Mouse (Mus musculus) hindbrain, embryonic 13.5 days (tissue): ENCODE data around the gene Pak7. TPM values are rescaled to one million over a fixed set of nuclear protein-coding genes. Genes with fewer than 3 reads are reported as not detected.

ENCODE experiments used
- ATAC-seq: fragments of 200-750 bp; cut with Nextera tagmentation; 2 replicates; pipeline ENCODE4 v1.8.0; 2017; ENCODE audit warnings: moderate TSS enrichment; ENCODE audit not compliant: low FRiP score
- H3K27ac ChIP-seq: fragments of 300-500 bp; sonication (generic); 2 replicates; pipeline ENCODE4 v1.5.1; 2015; ENCODE audit warnings: inconsistent platforms, mild to moderate bottlenecking, moderate library complexity
- H3K27me3 ChIP-seq: fragments of 300-500 bp; sonication (generic); 2 replicates; pipeline ENCODE4 v1.6.1; 2015; ENCODE audit warnings: mild to moderate bottlenecking, inconsistent platforms
- H3K36me3 ChIP-seq: fragments of 300-500 bp; sonication (generic); 2 replicates; pipeline ENCODE4 v1.6.1; 2015; ENCODE audit warnings: mild to moderate bottlenecking, inconsistent platforms
- H3K4me1 ChIP-seq: fragments of 300-500 bp; sonication (generic); replicated peaks from 2 replicates; pipeline ENCODE4 v1.6.1; 2015; ENCODE audit warnings: inconsistent platforms
- H3K4me2 ChIP-seq: fragments of 300-500 bp; sonication (generic); 2 replicates; pipeline ENCODE4 v1.6.1; 2015; ENCODE audit warnings: inconsistent platforms, mild to moderate bottlenecking, moderate library complexity
- H3K4me3 ChIP-seq: fragments of 300-500 bp; sonication (generic); 2 replicates; pipeline ENCODE4 v1.5.1; 2015; ENCODE audit warnings: mild to moderate bottlenecking, inconsistent platforms
- H3K9ac ChIP-seq: fragments of 300-500 bp; sonication (generic); 2 replicates; pipeline ENCODE4 v1.6.1; 2015; ENCODE audit warnings: mild to moderate bottlenecking, inconsistent platforms
- H3K9me3 ChIP-seq: fragments of 300-500 bp; sonication (generic); 2 replicates; pipeline ENCODE4 v1.6.1; 2016; ENCODE audit warnings: inconsistent platforms
- WGBS: fragments of 180-500 bp; shearing (Covaris S2); methylation state at CpG from one replicate; pipeline ENCODE4 v1.1.7; 2015; 5-methylcytosine and 5-hydroxymethylcytosine counted together
- polyA plus RNA-seq: library from polyadenylated mRNA; unstranded; fragments of >200 nt; fragmentation: Nextera tagmentation; extraction: Ambion mirVana; gene quantifications from 2 replicates; pipeline ENCODE4 v1.2.1, GENCODE M21; 2015

The Pak7 gene
- polyA plus RNA-seq, 1 experiment from 2014 or later, result 35.6 TPM

DNA sequence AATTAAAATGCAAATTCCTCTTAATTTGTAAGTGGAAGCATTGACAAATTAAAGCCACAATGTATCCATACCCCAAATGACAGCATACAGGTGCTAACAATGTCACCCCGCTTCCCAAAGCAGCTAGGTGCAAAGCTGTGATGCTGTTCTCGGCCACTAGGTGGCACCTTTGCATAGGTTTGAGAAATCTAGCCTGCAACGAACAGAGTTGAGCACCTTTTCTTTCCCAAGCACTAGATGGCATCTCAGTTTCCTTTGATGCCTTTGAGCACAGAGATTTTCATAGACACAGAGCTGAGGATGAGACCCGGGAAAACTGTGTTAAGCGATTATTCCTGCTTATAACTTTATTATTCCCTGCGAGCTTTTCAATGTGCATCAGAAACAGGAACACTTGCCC lies 238.8 kb downstream of the Pak7 start:
- Histone ChIP-seq H3K4me1 (peaks cover 11% of the 10 kb centered on the region; the same call in 1 of the 2 replicates), H3K4me3 (no peak overlapping the region), H3K27ac (no peak overlapping the region), H3K27me3 (no peaks in the 10 kb centered on the region), H3K9me3 (no peaks in the 10 kb centered on the region), H3K4me2 (peak overlapping the region; percentile 18; the same call in 1 of the 2 replicates), H3K9ac (no peak overlapping the region), H3K36me3 (no peaks in the 10 kb centered on the region)
- 6% methylated on average over 6 of the region's 6 CpGs for WGBS
- ATAC-seq, result peak; percentile 92

DNA sequence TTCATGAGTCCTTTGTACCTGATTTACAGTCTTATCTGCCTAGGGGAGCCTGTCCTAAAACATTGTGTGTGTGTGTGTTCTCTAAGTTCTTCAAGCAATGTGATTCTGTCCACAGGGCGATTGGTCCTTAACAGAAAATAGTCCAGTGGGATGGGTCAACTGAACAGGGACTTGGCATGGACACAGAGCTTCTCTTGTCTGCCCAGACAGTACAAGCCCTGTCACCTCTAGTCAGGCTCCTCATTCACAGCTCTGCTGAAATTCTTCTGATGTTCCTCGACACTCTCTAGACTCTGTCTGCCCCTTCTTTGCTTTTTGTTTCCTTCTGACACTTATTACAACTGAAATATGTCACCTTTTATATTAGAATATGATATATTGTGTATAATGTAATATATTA lies 247.0 kb downstream of the Pak7 start:
- H3K4me3 ChIP-seq, result no peak overlapping the region
- H3K27me3 ChIP-seq, result no peaks in the 10 kb centered on the region
- H3K9me3 ChIP-seq, result no peaks in the 10 kb centered on the region
- 70% methylated on average over 2 of the region's 2 CpGs for WGBS
- peaks cover 8% of the 10 kb centered on the region; the same call in 1 of the 2 replicates for H3K4me1 ChIP-seq
- H3K36me3 ChIP-seq, result no peaks in the 10 kb centered on the region
- H3K4me2 ChIP-seq, result no peak overlapping the region
- H3K27ac ChIP-seq, result no peak overlapping the region
- ATAC-seq, result no peak
- no peak overlapping the region for H3K9ac ChIP-seq

DNA sequence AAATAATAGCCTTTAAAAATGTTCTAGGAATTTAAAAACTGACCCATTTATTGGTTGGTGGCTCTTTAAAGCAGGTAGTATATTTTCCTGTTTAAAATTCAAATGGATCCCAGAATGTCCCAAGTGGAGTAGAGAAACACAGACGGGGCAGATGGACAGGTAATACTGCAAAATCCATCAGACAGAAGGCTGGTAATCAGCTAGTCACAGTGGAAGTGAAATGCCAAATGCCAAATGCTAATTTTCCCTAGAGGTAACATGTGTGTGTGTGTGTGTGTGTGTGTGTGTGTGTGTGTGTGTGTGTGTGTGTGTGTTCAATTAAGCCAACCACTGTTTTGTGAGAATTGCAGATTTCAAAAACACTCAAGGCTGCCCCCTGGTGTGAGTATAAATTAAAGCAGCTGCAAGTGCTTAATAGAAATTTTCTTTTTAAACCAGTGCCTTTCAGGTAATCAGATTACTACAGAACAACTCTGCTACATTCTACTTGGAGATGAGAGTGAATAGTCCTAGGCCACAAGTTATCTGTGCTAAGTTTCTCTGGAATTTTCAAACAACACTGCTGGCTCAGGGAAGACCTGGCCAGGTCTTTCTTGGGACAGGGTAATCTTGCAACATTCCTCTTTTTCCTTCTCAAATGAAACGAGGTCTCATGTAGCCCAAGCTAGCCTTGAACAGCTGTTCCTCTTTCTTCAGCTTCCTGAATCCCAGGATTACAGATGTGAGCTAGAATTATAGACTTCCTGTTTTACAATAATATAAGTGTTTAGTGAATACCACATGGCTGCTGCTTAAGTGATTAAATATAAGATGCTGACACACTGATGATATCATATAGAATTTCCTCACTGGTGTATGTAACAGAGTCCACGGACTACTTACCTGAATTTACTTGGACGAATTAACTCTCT lies 248.4 kb downstream of the Pak7 start:
- H3K9me3 ChIP-seq, result no peaks in the 10 kb centered on the region
- H3K9ac ChIP-seq, result no peak overlapping the region
- peak; percentile 61; the same call in 1 of the 2 replicates for ATAC-seq
- peak overlapping the region; percentile 66 for H3K27ac ChIP-seq
- 57% methylated on average over 4 of the region's 4 CpGs for WGBS
- H3K4me3 ChIP-seq, result no peak overlapping the region
- H3K36me3 ChIP-seq, result no peaks in the 10 kb centered on the region
- peaks cover 8% of the 10 kb centered on the region; the same call in 1 of the 2 replicates for H3K4me1 ChIP-seq
- no peak overlapping the region for H3K4me2 ChIP-seq
- H3K27me3 ChIP-seq, result no peaks in the 10 kb centered on the region

DNA sequence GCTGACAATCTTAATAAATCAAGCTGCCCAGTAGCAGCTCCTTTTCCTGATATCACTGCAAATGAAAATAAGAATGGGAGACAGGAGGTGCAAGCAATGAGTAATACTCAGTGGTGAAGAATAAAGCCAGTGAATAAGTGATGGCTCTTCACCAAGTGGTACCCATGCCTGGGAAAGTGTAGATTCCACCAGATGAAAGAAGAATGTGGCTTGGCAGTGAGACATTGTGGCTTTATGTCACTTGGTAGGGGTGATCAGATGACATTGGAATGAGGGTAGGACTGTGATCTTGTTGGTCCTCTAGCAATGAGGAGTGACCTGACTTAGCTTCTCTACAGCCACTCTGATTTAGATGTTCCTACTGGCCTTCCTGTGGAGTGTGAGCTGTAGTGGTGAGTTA lies 249.3 kb downstream of the Pak7 start:
- H3K27ac ChIP-seq, result peak overlapping the region; percentile 66
- H3K4me1 ChIP-seq, result peaks cover 8% of the 10 kb centered on the region; the same call in 1 of the 2 replicates
- 0 out of 2 replicates have a peak, but pooled peaks have one; percentile 1 for ATAC-seq

DNA sequence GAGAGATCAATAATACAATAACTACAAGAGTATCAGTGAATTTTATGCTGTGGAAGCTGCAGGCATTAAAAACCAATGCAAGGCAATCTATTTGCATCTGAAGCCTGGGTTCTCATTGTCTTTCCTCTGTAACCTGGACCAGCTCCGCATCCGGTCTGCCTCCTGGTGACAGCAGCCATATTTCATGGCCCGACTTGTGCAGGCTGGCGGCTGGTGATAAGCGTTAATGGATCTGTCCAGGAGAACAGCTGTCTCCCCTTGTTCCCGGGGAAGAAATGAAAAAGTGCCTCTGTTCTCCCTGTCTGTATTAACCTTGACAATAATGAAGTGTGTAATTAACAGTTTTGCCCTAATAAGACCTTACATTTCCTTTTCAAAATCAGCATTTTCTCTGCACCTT lies 265.9 kb downstream of the Pak7 start:
- Histone ChIP-seq H3K4me2 (0 out of 2 replicates have a peak overlapping the region, but pooled peaks have one; percentile 19), H3K36me3 (no peaks in the 10 kb centered on the region), H3K27ac (peak overlapping the region; percentile 85), H3K4me1 (peaks cover 15% of the 10 kb centered on the region), H3K27me3 (no peaks in the 10 kb centered on the region), H3K4me3 (no peak overlapping the region), H3K9ac (no peak overlapping the region), H3K9me3 (no peaks in the 10 kb centered on the region)
- 23% methylated on average over 6 of the region's 6 CpGs for WGBS
- peak; percentile 90 for ATAC-seq

More for the DNA sequence above, 249.3 kb downstream of the Pak7 start:
- Histone ChIP-seq H3K4me3 (no peak overlapping the region), H3K36me3 (no peaks in the 10 kb centered on the region), H3K9ac (no peak overlapping the region), H3K4me2 (no peak overlapping the region), H3K9me3 (no peaks in the 10 kb centered on the region), H3K27me3 (no peaks in the 10 kb centered on the region)

DNA sequence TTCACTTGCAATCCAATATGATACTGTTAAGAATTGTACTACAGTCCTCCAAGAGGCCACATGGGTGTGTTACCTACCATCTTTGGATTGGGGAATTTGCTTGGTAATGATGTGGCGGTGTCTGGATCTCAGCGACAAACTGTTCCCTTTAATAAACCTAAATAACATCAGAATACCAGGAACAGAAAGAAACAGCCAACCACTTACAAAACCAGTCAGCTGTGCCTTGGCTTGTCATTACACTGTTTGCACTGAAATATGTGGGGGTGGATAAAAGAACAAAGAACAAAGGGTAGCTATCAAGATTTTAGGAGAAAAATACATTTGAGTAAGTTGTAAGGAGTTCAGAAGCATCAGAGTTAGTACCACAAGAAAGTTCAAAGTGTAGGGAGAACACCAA lies 269.8 kb downstream of the Pak7 start:
- Histone ChIP-seq H3K36me3 (peaks cover 3% of the 10 kb centered on the region; the same call in 1 of the 2 replicates), H3K4me2 (no peak overlapping the region), H3K4me3 (no peak overlapping the region), H3K27ac (no peak overlapping the region), H3K27me3 (no peaks in the 10 kb centered on the region), H3K9ac (no peak overlapping the region), H3K9me3 (no peaks in the 10 kb centered on the region), H3K4me1 (peaks cover 24% of the 10 kb centered on the region)
- ATAC-seq, result no peak
- WGBS, result 84% methylated on average over 2 of the region's 2 CpGs

DNA sequence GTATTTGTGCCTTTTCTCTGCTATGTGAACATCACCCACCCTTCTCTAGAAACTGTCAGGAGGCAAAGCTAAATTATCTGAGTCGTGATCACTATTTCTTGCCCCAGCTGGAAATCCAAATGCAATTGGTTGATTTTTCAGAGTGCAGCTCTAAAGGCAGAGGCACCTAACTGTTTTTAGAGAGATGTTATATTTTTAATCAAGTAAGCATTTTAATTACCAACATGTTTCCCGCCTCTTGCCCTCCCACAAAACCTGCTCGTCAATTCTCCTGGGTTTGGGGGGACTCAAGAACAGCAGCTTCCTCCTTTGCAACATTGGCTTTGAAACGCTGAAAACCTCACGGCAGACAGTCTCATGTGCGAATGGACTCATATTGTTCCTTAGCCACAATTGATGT lies 274.4 kb downstream of the Pak7 start:
- Histone ChIP-seq H3K9me3 (no peaks in the 10 kb centered on the region), H3K36me3 (peaks cover 3% of the 10 kb centered on the region; the same call in 1 of the 2 replicates), H3K4me2 (no peak overlapping the region), H3K4me3 (no peak overlapping the region), H3K27me3 (no peaks in the 10 kb centered on the region), H3K4me1 (peaks cover 36% of the 10 kb centered on the region), H3K27ac (peak overlapping the region; percentile 56), H3K9ac (no peak overlapping the region)
- WGBS, result 61% methylated on average over 6 of the region's 6 CpGs
- ATAC-seq, result no peak

DNA sequence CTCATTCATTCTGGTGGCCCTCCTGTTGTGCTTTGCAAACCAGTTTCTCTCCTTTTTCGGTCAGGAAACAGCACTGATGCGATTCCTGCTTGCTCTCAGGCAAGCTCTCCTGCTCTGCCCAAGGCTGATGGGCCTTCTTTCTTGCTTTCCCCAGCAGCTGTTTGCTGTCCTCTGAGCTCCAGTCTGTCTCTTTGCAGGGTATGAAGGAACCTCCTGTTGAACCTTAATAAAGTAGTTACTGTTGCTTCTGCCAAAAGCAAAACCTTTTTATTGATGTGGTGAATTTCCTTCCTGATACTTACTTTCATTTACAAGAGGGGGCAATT lies 278.8 kb downstream of the Pak7 start:
- peaks cover 56% of the 10 kb centered on the region for H3K4me1 ChIP-seq
- ATAC-seq, result peak; percentile 5
- H3K27ac ChIP-seq, result peak overlapping the region; percentile 97
- H3K4me2 ChIP-seq, result peak overlapping the region; percentile 33
- 2% methylated on average over 2 of the region's 2 CpGs for WGBS
- H3K36me3 ChIP-seq, result no peaks in the 10 kb centered on the region
- peak overlapping the region; percentile 59 for H3K9ac ChIP-seq
- no peak overlapping the region for H3K4me3 ChIP-seq
- H3K27me3 ChIP-seq, result no peaks in the 10 kb centered on the region
- no peaks in the 10 kb centered on the region for H3K9me3 ChIP-seq

DNA sequence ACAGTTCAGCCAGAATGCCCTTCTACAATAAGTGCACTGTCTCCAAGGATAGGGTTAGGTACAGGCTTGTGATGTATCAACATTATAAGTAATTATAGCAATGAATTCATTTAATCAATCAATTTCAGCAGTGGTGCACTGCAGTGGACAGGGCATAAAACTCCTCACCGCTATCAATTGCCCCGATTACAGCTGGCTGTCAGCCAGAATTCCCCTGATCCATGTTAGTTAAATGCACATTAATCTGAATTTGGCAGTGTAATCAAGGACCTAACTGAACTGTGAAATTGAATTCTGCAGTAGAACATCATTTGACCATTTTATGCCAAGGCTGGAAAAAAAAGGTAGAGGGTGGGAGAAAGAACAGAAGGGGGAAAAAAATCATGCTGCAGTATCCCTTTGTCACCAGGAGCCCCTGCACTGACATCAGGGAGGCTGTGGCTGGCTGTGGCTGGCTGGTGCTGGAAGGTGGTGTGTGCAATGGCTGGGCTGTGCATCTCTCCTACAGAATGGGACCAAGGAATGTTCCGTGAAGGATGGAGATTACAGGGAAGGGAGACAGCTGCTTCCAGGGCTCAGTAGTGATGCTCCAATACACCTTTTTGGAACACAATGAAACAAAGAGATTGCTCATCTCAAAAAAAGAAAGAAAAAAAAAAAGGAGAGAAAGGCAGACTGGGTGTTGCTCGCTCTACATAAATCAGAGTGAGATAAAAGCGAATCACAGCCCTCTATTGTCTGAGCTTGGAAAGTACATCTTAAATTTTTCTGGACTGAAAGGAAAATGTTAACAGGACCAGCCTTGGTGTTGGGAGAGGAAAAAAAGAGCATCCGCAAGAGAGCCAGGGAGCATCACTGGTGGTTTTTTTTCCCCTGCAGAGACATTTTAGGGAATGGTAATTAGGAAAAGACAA lies 279.4 kb downstream of the Pak7 start:
- Histone ChIP-seq H3K9me3 (no peaks in the 10 kb centered on the region), H3K27ac (peak overlapping the region; percentile 97), H3K9ac (peak overlapping the region; percentile 59), H3K36me3 (no peaks in the 10 kb centered on the region), H3K4me1 (peaks cover 50% of the 10 kb centered on the region), H3K27me3 (no peaks in the 10 kb centered on the region), H3K4me3 (no peak overlapping the region), H3K4me2 (peak overlapping the region; percentile 33)
- peak; percentile 94 for ATAC-seq
- 7% methylated on average over 6 of the region's 6 CpGs for WGBS

DNA sequence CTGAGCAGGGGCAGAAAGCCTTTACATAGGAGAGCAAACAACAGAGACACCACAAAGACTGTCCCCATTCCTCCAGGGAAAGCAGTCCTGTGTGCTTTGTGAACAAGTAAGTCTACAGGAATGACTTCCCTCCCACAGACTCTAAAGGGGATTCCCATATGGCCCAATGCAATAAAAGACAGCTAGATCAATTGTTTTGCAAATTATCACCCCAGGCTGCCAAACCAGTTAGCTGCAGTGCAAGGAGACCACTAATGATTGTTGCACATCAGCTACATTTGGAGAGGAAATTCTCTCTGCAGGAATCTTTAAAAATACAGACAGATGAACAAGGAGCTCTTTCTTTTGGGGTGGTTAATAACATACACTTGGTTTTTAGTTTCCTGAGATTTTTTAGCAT lies 280.2 kb downstream of the Pak7 start:
- peak overlapping the region; percentile 11 for H3K4me2 ChIP-seq
- H3K9ac ChIP-seq, result peak overlapping the region; percentile 55; the same call in 1 of the 2 replicates
- H3K9me3 ChIP-seq, result no peaks in the 10 kb centered on the region
- ATAC-seq, result peak; percentile 56
- H3K4me1 ChIP-seq, result peaks cover 46% of the 10 kb centered on the region
- H3K36me3 ChIP-seq, result no peaks in the 10 kb centered on the region
- H3K4me3 ChIP-seq, result no peak overlapping the region
- H3K27me3 ChIP-seq, result no peaks in the 10 kb centered on the region
- peak overlapping the region; percentile 97 for H3K27ac ChIP-seq

DNA sequence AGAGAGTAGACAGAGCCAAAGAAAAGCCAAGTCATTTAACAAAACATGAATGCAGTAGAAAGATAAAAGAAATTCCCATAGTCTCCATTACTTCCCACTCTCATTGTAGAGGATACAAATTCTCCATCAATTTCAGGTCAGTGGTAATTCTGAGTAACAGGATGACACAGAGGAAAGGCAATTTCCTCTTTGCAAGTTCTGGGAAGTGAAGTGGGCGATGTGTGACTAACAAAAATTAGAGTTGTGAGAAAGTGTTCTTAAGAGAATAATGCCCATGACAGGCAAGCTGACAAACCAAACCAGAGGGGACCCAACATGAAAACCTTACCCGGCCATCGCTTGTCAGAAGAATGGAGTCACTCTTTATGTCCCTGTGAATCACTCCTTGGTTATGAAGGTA lies 290.6 kb downstream of the Pak7 start:
- no peaks in the 10 kb centered on the region for H3K27me3 ChIP-seq
- no peak for ATAC-seq
- no peaks in the 10 kb centered on the region for H3K4me1 ChIP-seq
- H3K9me3 ChIP-seq, result no peaks in the 10 kb centered on the region
- WGBS, result 89% methylated on average over 3 of the region's 3 CpGs
- no peak overlapping the region for H3K27ac ChIP-seq
- H3K4me2 ChIP-seq, result no peak overlapping the region
- H3K9ac ChIP-seq, result no peak overlapping the region
- no peak overlapping the region for H3K4me3 ChIP-seq
- H3K36me3 ChIP-seq, result peaks cover 11% of the 10 kb centered on the region

DNA sequence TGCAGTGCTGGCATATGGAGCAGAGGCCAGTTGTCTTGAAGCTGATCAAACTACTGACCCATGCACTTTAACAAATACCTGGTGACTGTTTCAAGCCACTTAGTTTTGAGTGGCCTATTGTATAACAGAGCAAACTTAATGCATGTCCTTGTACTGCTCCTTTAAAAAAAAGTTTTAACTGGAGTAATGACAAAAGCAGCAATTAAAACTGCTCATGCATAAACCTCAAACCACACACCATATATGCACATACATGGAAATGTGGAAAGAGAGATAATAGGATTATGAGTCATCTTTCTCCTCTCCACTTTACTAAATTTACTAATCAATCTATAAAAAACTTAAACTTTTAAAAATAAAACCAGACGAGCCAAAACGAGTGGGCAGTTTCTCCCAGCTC lies 291.8 kb downstream of the Pak7 start:
- no peak for ATAC-seq
- Histone ChIP-seq H3K4me2 (no peak overlapping the region), H3K9me3 (no peaks in the 10 kb centered on the region), H3K4me1 (no peaks in the 10 kb centered on the region), H3K27ac (no peak overlapping the region), H3K27me3 (no peaks in the 10 kb centered on the region), H3K4me3 (no peak overlapping the region), H3K36me3 (peaks cover 11% of the 10 kb centered on the region), H3K9ac (no peak overlapping the region)
- WGBS, result 77% methylated on average over 2 of the region's 2 CpGs
